Mouse (Mus musculus): ENCODE results near the gene Zc3h10. TPM values are rescaled to one million over a fixed set of nuclear protein-coding genes. Genes with fewer than 3 reads are reported as not detected.
"Not testable (repeated sequence)": the region's sequence is repeated elsewhere in the genome, so short reads cannot be mapped to it uniquely, and the experiment has no call there.

The Zc3h10 gene
- polyA plus RNA-seq, 1 experiment from 2014 or later = 16.2 TPM

GRCm38 (mm10) chr10:128518833-128519232 is 28.7 kb downstream of the Zc3h10 start:
- H3K9me3 ChIP-seq (replicated peaks) = no peaks in the 10 kb centered on the region
- peaks cover 22% of the 10 kb centered on the region for H3K36me3 ChIP-seq
- no peak overlapping the region for H3K27ac ChIP-seq (replicated peaks)
- peaks cover 2% of the 10 kb centered on the region; the same call in 1 of the 2 replicates for H3K4me1 ChIP-seq
- ATAC-seq (ENCODE audit: low FRiP score) = no peak
- H3K4me2 ChIP-seq = no peak overlapping the region
- no peak overlapping the region for H3K9ac ChIP-seq (replicated peaks)
- peaks cover 12% of the 10 kb centered on the region; the same call in 1 of the 2 replicates for H3K27me3 ChIP-seq (replicated peaks)
- no peak overlapping the region for H3K4me3 ChIP-seq (replicated peaks)
- WGBS = 77% methylated on average over 7 of the region's 7 CpGs

DNA sequence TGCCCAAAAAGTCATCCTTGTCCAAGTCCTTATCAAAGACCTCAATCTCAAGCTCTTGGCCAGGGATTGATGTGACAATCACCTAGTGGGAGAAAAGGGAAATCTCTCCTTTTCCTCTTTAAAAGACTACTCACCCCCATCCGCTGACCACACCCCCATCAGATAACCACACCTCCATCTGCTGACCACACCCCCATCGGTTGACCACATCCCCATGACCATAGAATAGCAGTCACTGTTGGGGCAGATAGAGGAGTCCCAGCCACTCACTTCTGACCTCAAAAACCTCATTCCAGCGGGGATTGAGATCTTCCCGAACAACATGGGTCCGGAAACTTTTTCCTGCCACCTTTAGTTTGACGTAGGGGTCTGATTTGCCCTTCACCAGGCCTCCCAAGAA is 30.9 kb downstream of the Zc3h10 start:
- H3K9me3 ChIP-seq (replicated peaks) = no peaks in the 10 kb centered on the region
- H3K36me3 ChIP-seq = peaks cover 28% of the 10 kb centered on the region
- H3K27me3 ChIP-seq (replicated peaks) = peaks cover 12% of the 10 kb centered on the region; the same call in 1 of the 2 replicates
- H3K4me3 ChIP-seq (replicated peaks) = no peak overlapping the region
- ATAC-seq (ENCODE audit: low FRiP score) = no peak
- 34% methylated on average over 6 of the region's 6 CpGs for WGBS
- H3K27ac ChIP-seq (replicated peaks) = no peak overlapping the region
- H3K4me2 ChIP-seq = no peak overlapping the region
- no peaks in the 10 kb centered on the region for H3K4me1 ChIP-seq
- H3K9ac ChIP-seq (replicated peaks) = no peak overlapping the region

- peaks cover 28% of the 10 kb centered on the region for H3K36me3 ChIP-seq
- no peaks in the 10 kb centered on the region for H3K9me3 ChIP-seq (replicated peaks)
- peaks cover 12% of the 10 kb centered on the region; the same call in 1 of the 2 replicates for H3K27me3 ChIP-seq (replicated peaks)
- H3K4me1 ChIP-seq = no peaks in the 10 kb centered on the region
- 20% methylated on average over 20 of the region's 20 CpGs for WGBS
- H3K27ac ChIP-seq (replicated peaks) = no peak overlapping the region
- no peak overlapping the region for H3K4me3 ChIP-seq (replicated peaks)
- no peak overlapping the region for H3K9ac ChIP-seq (replicated peaks)
- no peak; the same call in 1 of the 2 replicates for ATAC-seq (ENCODE audit: low FRiP score)
- H3K4me2 ChIP-seq = no peak overlapping the region
Observed at GRCm38 (mm10) chr10:128516029-128516428, 31.5 kb downstream of the Zc3h10 start.

DNA sequence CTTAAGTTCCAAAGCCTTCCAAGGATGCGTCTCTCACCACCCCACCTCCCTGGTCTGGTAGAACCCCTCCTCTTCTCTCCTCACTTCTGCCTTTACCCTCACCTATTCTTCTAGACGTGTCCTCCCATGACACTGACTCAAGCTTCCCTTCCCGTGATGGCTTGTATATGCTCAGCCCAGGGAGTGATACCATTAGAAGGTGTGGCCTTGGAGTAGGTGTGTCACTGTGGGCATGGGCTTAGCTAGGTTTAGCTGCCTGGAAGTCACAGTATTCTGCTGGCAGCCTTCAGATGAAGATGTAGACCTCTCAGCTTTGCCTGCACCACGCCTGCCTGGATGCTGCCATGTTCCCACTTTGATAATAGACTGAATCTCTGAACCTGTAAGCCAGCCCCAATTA is 32.5 kb downstream of the Zc3h10 start:
- H3K27me3 ChIP-seq (replicated peaks) = peaks cover 12% of the 10 kb centered on the region; the same call in 1 of the 2 replicates
- no peak overlapping the region for H3K4me3 ChIP-seq (replicated peaks)
- no peak overlapping the region for H3K4me2 ChIP-seq
- H3K27ac ChIP-seq (replicated peaks) = no peak overlapping the region
- peaks cover 22% of the 10 kb centered on the region; the same call in 1 of the 2 replicates for H3K36me3 ChIP-seq
- no peak overlapping the region for H3K9ac ChIP-seq (replicated peaks)
- no peak for ATAC-seq (ENCODE audit: low FRiP score)
- no peaks in the 10 kb centered on the region for H3K9me3 ChIP-seq (replicated peaks)
- WGBS = 92% methylated on average over 4 of the region's 4 CpGs
- H3K4me1 ChIP-seq = no peaks in the 10 kb centered on the region

DNA sequence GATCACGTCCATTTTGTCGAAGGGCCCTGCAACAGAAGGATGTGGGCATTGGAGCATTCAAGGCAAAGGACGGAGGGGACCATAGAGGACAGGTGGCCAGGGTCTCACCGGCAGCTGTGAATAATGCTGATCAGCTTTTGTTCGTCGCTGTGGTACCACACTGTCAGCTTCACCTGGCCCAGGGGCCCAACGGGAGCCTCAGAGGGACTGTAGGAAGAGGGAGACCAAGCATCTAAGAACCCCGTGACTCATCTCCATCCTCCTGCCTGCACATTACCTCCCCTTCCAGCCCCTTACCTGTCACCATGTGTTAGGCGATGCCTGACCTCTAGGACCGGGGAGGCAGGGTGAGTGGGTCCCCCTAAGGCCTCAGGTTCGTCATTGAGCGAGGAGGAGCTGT is 35.8 kb downstream of the Zc3h10 start:
- Histone ChIP-seq H3K9me3 (replicated peaks) (no peaks in the 10 kb centered on the region), H3K4me3 (replicated peaks) (no peak overlapping the region), H3K4me2 (no peak overlapping the region), H3K9ac (replicated peaks) (no peak overlapping the region), H3K27me3 (replicated peaks) (peaks cover 5% of the 10 kb centered on the region; the same call in 1 of the 2 replicates), H3K4me1 (no peaks in the 10 kb centered on the region), H3K36me3 (peaks cover 21% of the 10 kb centered on the region; the same call in 1 of the 2 replicates), H3K27ac (replicated peaks) (no peak overlapping the region)
- ATAC-seq (ENCODE audit: low FRiP score) = no peak
- WGBS = 87% methylated on average over 12 of the region's 12 CpGs

- 91% methylated on average over 9 of the region's 9 CpGs for WGBS
- no peak overlapping the region for H3K27ac ChIP-seq (replicated peaks)
- no peak overlapping the region for H3K4me3 ChIP-seq (replicated peaks)
- no peaks in the 10 kb centered on the region for H3K9me3 ChIP-seq (replicated peaks)
- H3K36me3 ChIP-seq = peaks cover 16% of the 10 kb centered on the region; the same call in 1 of the 2 replicates
- no peak for ATAC-seq (ENCODE audit: low FRiP score)
- no peak overlapping the region for H3K9ac ChIP-seq (replicated peaks)
- H3K4me1 ChIP-seq = no peaks in the 10 kb centered on the region
- H3K27me3 ChIP-seq (replicated peaks) = no peaks in the 10 kb centered on the region
- no peak overlapping the region for H3K4me2 ChIP-seq
Observed at GRCm38 (mm10) chr10:128511189-128511588, 36.4 kb downstream of the Zc3h10 start.

- no peak overlapping the region for H3K4me2 ChIP-seq
- H3K9me3 ChIP-seq (replicated peaks) = no peaks in the 10 kb centered on the region
- H3K27me3 ChIP-seq (replicated peaks) = no peaks in the 10 kb centered on the region
- no peak for ATAC-seq (ENCODE audit: low FRiP score)
- H3K36me3 ChIP-seq = peaks cover 15% of the 10 kb centered on the region; the same call in 1 of the 2 replicates
- H3K4me1 ChIP-seq = no peaks in the 10 kb centered on the region
- no peak overlapping the region for H3K9ac ChIP-seq (replicated peaks)
- no peak overlapping the region for H3K27ac ChIP-seq (replicated peaks)
- 92% methylated on average over 11 of the region's 11 CpGs for WGBS
- H3K4me3 ChIP-seq (replicated peaks) = no peak overlapping the region
Observed at GRCm38 (mm10) chr10:128510301-128510700, 37.3 kb downstream of the Zc3h10 start.

DNA sequence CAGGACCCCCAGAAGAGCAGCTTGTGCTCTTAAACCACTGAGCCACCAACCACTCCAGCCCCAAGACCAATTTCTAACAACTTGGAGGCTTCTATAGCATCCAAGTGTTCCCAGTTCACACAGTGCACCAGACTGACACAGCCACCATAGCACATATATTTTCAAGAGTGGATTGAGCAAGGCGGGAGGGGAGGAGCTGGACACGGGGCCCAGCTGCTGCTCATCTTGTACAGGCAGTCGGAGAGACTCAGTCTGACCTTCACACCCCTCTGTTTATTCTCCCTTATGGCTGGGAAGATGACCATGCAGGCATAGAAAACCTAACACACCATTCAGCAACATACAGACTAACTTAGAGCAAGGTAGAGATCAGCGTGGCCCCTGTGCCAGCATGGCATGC is 37.7 kb downstream of the Zc3h10 start:
- Histone ChIP-seq H3K9ac (replicated peaks) (no peak overlapping the region), H3K9me3 (replicated peaks) (no peaks in the 10 kb centered on the region), H3K27me3 (replicated peaks) (no peaks in the 10 kb centered on the region), H3K27ac (replicated peaks) (no peak overlapping the region), H3K4me2 (no peak overlapping the region), H3K4me3 (replicated peaks) (no peak overlapping the region), H3K36me3 (peaks cover 15% of the 10 kb centered on the region; the same call in 1 of the 2 replicates), H3K4me1 (no peaks in the 10 kb centered on the region)
- no peak for ATAC-seq (ENCODE audit: low FRiP score)
- WGBS = 84% methylated on average over 4 of the region's 4 CpGs

DNA sequence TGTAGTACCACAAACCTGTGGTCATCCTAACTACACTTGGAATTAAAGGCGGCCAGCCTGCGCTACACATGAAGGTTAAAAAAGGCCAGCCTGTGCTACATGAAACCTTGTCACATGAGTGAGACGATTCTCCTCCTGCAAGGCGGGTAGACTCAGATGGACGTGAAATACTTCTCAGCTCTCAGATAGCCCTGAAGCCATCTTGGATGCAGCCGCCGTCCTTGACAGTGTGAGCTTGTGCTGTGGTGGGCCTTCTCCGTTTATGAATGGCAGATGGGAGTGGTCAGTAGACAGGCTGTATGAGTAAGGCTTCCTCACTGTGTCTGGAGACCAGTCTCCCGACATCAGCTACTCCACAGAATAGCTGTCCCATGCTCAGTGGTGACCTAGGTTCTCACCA is 38.4 kb downstream of the Zc3h10 start:
- Histone ChIP-seq H3K36me3 (peaks cover 15% of the 10 kb centered on the region; the same call in 1 of the 2 replicates), H3K27me3 (replicated peaks) (no peaks in the 10 kb centered on the region), H3K9me3 (replicated peaks) (no peaks in the 10 kb centered on the region), H3K4me3 (replicated peaks) (no peak overlapping the region), H3K9ac (replicated peaks) (no peak overlapping the region), H3K4me2 (no peak overlapping the region), H3K27ac (replicated peaks) (no peak overlapping the region), H3K4me1 (0 out of 2 replicates have a peak, but pooled peaks cover 4% of the 10 kb centered on the region)
- 89% methylated on average over 9 of the region's 9 CpGs for WGBS
- ATAC-seq (ENCODE audit: low FRiP score) = no peak

GRCm38 (mm10) chr10:128508260-128508659 is 39.3 kb downstream of the Zc3h10 start:
- 0 out of 2 replicates have a peak, but pooled peaks cover 4% of the 10 kb centered on the region for H3K4me1 ChIP-seq
- no peak overlapping the region for H3K27ac ChIP-seq (replicated peaks)
- no peak for ATAC-seq (ENCODE audit: low FRiP score)
- H3K4me2 ChIP-seq = no peak overlapping the region
- WGBS = 84% methylated on average over 9 of the region's 9 CpGs
- no peak overlapping the region for H3K4me3 ChIP-seq (replicated peaks)
- H3K9ac ChIP-seq (replicated peaks) = no peak overlapping the region
- H3K27me3 ChIP-seq (replicated peaks) = no peaks in the 10 kb centered on the region
- peaks cover 8% of the 10 kb centered on the region; the same call in 1 of the 2 replicates for H3K36me3 ChIP-seq
- H3K9me3 ChIP-seq (replicated peaks) = no peaks in the 10 kb centered on the region

- Histone ChIP-seq H3K9ac (replicated peaks) (no peak overlapping the region), H3K4me1 (0 out of 2 replicates have a peak, but pooled peaks cover 4% of the 10 kb centered on the region), H3K4me2 (no peak overlapping the region), H3K27ac (replicated peaks) (no peak overlapping the region), H3K4me3 (replicated peaks) (no peak overlapping the region), H3K9me3 (replicated peaks) (no peaks in the 10 kb centered on the region), H3K36me3 (0 out of 2 replicates have a peak, but pooled peaks cover 7% of the 10 kb centered on the region), H3K27me3 (replicated peaks) (no peaks in the 10 kb centered on the region)
- no peak for ATAC-seq (ENCODE audit: low FRiP score)
- 95% methylated on average over 14 of the region's 14 CpGs for WGBS
Observed at GRCm38 (mm10) chr10:128505974-128506373, 41.6 kb downstream of the Zc3h10 start.

DNA sequence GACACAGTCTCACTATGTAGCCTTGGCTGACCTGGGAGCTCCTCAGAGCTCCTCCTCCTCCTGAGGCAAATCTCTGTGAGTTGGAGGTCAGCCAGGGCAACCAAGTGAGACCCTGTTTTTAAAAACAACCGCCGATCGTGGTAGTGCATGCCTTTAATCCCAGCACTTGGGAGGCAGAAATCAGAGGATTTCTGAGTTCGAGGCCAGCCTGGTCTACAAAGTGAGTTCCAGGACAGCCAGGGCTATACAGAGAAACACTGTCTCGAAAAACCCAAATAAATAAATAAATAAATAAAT is 42.3 kb downstream of the Zc3h10 start:
- not testable (repeated sequence) for H3K9me3 ChIP-seq (replicated peaks); H3K27me3 ChIP-seq (replicated peaks); H3K9ac ChIP-seq (replicated peaks); H3K36me3 ChIP-seq; ATAC-seq (ENCODE audit: low FRiP score); H3K4me2 ChIP-seq; H3K4me1 ChIP-seq; H3K27ac ChIP-seq (replicated peaks); H3K4me3 ChIP-seq (replicated peaks)
- 89% methylated on average over 5 of the region's 5 CpGs for WGBS

All from neural tube, embryonic 15.5 days (tissue).